Mouse (Mus musculus): ENCODE results near the gene Tox2.
A peak's percentile ranks its signal among the peaks of the same experiment; 100 is the strongest.

Gene Tox2

DNA sequence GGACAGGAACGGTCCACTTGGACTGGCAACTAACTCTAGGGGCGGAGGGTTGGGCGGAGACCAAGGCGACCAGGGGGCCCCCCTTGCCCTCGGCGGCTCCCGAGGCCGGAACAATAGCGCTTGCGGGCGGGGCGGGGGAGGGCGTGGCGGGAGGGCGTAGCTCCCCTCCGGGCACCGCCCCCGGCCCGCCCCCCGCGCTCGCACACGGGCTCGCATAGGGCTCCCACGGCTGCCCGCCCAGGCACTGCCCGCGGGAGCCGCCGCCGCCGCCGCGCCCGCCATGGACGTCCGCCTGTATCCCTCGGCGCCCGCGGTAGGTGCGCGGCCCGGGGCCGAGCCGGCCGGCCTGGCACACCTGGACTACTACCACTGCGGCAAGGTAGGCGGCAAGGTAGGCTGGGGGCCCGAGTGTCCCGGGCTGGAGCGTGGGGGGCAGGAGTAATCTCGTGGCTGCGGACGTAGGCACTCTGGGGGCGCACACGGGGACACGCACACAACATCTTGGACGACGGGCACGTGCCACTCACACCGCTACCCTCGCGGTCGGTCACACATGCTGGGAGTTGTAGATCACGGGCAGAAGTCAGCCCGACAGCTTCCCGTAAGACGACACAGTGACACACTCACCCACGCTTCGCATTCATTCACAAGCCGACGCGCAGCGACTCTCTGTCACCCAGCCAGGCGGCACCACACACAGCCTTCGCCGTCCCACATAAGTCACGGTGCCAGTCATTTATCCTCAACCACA lies at the start of gene Tox2:
Gene Tox2, plus strand, starts transcription at position 242 of the 751 bp plus-strand sequence.
- peak; percentile 9 for DNase-seq

DNA sequence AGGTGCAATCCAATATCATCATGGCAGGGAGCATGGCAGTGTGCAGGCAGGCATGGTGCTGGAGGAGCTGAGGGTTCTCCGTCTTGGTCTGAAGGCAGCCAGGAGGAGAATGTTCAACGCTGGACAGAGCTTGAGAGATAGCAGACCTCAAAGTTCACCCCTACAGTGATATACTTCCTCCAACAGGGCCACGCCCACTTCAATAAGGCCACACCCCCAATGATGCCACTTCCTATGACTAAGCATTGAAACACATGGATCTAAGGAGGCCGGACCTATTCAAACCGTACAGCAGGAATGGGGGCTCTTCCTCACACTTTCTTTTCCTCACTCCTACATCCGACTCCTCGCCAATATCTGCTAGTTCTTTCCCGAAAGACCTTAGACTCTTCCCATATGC lies 48.3 kb upstream of the Tox2 start:
- DNase-seq: no peak

GRCm38 (mm10) chr2:163158979-163159378 lies 43.9 kb upstream of the Tox2 start:
- DNase-seq: no peak

DNA sequence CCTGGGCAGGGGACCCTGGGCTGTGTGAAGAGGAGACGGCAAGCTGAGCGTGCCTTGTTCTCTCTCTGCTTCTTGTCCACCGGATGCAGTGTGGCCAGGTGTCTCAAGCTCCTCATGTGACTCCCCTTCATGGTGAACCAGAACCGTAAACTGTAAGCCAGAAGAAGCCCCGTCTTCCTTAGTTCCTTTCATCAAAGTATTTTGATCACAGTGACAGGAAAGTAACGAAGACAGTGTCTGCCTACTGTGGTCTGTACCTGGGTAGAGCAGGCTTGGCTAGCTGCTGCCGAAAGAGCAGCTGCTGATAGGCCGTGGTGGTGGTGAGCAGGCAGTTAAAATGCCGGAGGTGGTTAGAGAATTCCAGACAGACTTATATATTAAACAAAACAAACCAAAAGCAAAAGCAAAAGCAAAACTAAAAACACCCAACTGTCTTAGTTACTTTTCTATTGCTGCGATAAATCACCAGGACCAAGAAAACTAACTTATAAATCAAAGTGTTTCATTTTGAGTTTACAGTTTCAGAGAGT lies 38.4 kb upstream of the Tox2 start:
- DNase-seq: peak; percentile 3

GRCm38 (mm10) chr2:163166067-163166805 lies 36.7 kb upstream of the Tox2 start:
- no peak for DNase-seq

DNA sequence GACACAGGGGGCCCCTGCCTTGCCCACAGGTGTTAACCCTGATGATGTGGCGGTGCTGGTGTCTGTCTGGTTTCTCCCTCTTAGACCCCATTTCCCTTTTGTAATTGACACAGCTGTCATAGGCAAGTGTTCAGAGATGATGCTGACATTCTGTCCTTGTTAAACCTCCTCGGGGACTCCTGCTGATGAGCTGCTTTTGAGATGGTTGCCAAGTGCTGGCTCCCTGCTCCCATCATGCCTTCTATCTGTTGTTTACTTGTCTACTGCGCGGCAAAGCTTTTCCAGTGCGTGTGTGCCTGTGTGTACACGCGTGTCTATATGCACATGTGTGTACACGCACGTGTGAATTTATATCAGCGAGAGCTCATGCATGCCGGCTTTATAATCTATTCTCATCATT lies 31.0 kb upstream of the Tox2 start:
- no peak for DNase-seq

DNA sequence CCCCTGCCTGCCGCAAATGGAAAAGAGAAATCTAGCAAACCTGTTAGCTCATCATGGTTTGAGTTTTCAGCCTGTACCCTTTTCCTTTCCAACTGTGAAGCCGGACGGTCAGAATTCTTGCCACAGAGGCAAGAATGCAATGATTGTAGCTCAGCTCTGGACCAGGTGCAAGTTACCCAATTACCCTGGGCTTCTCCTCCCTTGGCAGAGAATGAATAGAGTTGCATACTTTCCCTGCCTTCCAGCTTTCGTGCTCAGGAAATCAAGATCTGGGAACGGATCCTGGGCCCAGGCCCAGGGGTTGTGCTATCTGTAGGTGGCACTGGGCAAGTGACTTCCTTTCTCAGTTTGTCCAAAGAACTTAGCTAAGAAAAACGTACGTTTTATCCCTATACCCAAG lies 28.9 kb upstream of the Tox2 start:
- no peak for DNase-seq

DNA sequence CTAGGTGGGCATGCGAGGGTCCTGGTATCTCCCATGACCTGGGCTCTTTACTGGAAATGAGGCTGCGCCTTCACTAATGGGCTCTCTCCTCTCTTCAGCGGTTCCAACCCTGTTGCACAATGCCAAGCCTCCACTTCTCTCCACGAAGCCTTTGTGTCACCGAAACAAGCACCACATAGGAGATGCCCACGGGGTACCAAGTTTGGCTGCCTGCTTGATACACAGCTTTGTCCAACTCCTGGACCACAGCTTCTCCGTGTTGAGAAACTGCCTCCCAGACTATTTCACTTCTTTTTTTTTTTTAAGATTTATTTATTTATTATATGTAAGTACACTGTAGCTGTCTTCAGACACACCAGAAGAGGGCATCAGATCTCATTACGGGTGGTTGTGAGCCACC lies 27.1 kb upstream of the Tox2 start:
- DNase-seq: no peak

- DNase-seq: no peak
Measured at GRCm38 (mm10) chr2:163176502-163176901, 26.4 kb upstream of the Tox2 start.

DNA sequence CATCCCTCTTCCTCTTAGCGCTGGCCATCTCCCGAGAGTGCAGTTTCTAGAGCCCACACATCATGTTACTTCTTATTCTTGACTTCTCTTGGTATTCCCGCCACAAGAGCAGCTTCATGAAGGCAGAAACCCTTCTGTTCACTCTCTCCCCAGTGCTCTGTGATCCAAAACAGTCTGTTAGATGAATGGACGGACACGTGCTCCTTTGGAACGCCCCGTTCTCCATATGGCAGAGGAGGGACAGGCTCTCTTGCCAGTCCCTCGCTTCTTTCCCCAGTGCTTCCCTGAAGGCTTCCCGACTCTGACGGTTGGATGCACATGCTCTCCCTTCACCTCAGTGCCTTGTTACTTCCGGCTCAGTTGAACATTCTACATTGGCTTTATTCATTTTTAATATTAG lies 15.4 kb upstream of the Tox2 start:
- no peak for DNase-seq

GRCm38 (mm10) chr2:163189596-163189995 lies 13.3 kb upstream of the Tox2 start:
- DNase-seq: no peak

DNA sequence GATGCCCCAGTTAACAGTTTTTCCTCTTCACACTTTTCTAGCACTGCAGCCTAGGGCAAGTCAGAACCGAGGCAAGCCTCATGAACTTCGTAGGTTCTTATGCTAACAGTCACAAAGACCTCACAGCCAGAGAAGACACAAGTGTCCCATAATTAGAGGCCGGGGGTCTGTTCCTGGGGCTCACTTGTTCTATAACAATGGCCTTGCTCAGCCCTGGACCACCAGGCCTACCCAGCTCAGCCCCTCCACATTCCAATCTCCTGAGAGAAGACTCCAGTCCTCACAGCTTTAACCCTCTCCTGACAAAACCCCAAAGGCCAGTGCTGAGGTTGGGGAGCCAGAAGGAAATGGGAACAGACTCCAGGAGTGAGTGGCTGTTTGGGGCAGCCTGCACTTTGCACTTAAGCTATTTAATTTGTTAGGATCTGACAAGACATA lies 12.9 kb upstream of the Tox2 start:
- DNase-seq: no peak

DNA sequence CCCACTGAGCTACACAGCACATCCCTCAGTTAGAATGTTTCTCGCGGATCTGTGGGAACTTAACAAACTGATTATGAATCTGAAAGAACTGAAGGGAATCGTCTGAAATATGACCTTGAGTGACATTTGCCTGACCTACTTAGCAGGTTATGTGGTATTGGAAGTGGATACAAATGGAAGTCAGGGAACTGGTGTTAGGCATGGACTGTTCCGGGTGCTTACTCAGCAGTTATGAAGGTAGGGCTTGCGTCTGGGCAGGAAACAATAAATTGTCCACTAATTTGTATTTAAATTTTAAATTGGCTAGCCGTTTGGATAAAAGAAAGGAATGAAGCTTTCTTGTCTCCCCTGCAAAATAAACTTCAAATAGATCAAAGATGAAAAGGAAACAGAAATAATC lies 10.4 kb upstream of the Tox2 start:
- no peak for DNase-seq

DNA sequence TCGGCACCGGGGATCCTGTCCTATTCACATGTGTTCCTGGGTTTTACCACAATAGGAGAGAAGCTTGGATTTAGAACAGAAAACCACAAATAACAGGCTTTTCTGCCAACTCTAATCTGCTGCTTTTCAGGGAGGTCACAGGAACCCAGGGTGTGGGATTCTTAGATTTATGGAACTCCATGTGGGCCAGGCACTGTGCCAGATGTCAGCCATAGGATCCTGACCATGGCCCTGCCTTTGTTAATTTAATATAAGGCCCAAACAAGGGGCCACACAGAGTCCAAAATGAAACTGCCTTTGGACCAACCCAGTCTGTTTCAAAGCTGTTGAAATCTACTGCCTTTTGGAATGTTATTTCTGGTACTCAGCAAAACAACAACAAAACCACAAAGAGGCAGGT lies 8.9 kb upstream of the Tox2 start:
- no peak for DNase-seq

DNA sequence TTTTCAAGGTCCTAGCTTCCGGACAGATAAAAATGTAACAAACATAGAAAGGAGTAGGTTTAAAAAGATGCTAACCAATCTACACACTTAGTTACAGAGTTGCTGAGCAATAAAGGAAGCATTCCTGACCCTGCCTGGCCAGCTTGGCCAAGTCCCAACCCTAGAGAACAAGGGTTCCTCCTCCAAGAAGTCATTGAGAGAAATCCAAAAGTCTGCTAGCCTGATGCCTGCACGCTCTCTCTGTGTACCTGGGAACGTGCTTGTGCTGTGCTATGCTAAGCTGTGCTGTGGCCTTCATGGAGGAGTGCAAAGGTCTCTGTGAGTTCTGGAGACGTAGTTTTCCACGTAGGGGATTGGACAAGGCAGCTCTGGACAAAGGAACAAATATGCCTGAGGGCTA lies 8.4 kb upstream of the Tox2 start:
- DNase-seq: peak; percentile 5

- no peak for DNase-seq
Measured at GRCm38 (mm10) chr2:163195106-163195833, 7.7 kb upstream of the Tox2 start.

DNA sequence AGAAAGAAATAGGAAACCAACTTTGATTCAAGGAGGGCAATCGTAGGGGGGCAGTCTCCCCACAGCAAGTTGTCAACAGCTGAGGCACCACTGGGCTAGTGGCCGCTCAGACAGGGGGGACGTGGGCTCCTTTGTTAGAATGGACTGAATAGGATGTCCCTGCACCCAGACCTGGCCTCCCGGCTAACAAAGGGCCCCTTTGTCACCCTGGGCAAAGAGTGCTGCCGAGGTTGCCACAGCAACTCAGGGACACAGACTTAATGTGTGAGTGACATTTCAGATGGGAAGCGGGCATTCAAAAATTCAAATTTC lies 7.1 kb upstream of the Tox2 start:
- no peak for DNase-seq

DNA sequence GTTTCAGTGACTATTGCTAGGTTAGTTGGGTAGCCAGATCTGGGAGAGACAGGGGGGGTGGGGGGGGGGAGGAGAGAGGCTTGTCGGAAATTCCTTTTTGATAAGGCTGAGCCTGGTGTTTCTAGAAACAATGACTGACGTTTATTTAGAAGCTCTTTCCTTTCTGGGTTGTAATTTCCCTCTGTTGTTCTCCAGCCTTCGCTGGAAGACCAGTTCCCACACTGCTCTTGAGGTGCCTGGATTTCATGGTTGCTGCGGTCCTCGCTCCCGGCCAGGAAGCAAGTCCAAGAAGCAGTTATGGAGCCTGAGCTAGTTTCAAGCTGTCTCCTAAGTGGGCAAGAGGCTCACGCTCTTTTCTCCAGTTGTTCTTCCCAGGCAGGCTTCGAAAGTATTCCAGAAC lies 1.0 kb upstream of the Tox2 start:
- DNase-seq: no peak

- no peak for DNase-seq
Measured at GRCm38 (mm10) chr2:163202553-163202883, 407 bp upstream of the Tox2 start.

DNA sequence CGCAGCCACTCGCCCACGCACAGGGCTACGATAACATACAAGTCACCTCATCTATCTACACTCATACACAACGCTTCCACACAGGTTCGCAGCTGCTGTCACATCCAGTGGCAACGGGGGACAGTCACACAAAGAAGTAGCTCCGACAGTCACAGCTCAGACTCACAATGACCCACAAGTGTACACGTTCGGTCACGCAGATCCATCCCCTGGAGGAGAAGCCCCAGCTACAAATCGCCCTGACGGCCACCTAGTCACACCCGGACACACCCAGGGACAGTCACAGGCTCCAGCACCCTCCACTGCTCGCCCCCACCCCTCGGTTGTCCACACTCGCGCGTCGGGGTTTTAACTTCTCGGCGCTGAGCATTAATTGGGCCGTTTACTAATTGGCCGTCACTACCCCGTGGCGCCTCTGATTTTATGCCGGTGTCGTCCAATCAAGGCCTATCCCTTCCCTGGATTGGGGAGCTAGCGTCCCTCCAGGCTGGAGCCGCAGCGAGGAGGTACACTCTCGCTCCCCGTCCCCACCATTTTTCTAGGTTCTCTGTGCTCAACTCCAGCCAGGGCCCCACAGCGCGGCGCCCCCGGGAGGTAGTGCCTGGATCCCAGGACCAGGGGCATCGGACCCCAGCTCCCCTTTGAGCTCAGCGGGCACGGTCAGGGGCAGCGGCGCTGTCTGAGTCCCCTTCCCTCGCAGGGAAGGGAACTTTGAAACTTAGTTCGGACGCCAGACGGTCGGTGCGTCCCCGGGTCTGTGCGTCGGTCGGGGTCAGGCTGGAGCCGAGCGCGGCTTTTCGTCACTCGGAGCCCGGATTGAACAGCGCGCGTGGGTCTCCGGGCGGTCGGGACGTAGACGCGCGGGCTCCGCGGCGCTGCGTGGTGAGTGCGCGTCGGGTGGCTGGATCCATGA lies 966 bp downstream of the Tox2 start:
- no peak for DNase-seq

DNA sequence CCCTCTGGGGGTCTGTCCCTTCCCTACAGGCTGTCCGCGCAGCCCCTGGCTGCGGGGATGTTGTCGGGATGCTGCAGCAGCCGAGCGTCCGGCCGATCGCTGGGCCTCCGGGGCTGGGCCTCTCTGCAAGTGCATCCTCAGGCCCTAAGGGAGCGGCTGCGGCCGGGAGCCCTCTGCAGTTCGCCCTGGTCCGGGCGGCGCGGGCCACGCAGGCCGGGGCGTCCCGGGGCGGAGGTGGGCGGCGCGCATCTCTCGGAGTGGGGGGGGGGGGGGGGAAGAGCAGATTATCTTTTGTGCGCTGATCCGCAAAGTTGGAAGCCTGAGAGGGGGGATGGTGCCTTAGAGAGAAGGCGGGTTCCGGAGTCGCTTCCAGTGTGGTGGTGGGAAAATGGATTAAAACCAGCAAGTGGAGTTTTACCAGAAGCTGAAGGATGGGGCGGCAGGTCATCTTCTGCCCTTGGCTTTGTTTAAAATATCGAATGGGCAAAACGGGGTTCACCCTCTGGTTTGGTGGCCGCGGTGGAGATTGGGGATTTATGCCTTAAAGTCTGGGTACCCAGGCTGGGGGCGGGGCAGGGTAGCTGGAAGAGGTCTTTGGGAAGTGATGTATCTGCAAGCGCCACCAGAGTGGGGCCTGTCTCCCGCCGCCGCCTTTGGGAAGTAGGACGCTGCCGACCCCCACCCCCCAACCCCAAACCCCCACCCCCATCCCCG lies 1.8 kb downstream of the Tox2 start:
- DNase-seq: no peak

DNA sequence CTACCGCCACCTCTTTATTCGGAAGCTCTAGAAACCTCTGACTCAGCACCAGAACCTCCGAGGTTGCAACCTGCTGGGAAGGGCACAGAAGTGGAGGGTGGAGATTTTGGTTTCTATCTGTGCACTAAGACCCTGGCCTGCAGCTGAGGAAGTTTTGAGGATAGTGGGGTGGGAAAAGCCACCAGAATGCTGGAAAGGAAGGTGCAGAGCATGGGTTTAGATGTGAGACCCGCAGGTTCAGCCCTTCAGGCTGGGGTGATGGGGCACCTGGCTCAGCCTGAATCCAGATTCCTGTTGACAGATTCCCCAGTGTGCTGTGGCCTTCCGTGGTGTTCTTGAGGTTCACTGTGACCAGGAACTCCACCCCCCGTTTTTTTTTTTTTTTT lies 2.3 kb downstream of the Tox2 start:
- no peak for DNase-seq
